Mouse (Mus musculus) mouse trophoblast stem cell (cell line): ENCODE results near the gene Arhgap10.

Experiments
- in situ Hi-C, 2 experiments: fragments of 300-500 bp; cut with MseI, MboI; formaldehyde crosslinking; loops; 2 replicates in 1 of 2; 3 replicates in 1 of 2; pipeline ENCODE4 v1.15.1; 2025

Arhgap10 gene

GRCm38 (mm10) chr8:77231834-77232233, 285.9 kb downstream of the Arhgap10 start:
- in situ Hi-C loops, result no loop called here

GRCm38 (mm10) chr8:77231211-77231610, 286.5 kb downstream of the Arhgap10 start:
- in situ Hi-C loops, result no loop called here

GRCm38 (mm10) chr8:77228688-77229087, 289.1 kb downstream of the Arhgap10 start:
- in situ Hi-C loops, result no loop called here

GRCm38 (mm10) chr8:77227742-77228141, 290.0 kb downstream of the Arhgap10 start:
- in situ Hi-C loops, result no loop called here

GRCm38 (mm10) chr8:77223123-77223522, 294.6 kb downstream of the Arhgap10 start:
- in situ Hi-C loops, result no loop called here

- in situ Hi-C loops, result no loop called here
These were observed 302.6 kb downstream of the Arhgap10 start for GRCm38 (mm10) chr8:77215191-77215590.

GRCm38 (mm10) chr8:77214665-77215064, 303.1 kb downstream of the Arhgap10 start:
- in situ Hi-C loops, result no loop called here

- in situ Hi-C loops, result no loop called here
These were observed 303.8 kb downstream of the Arhgap10 start for GRCm38 (mm10) chr8:77213893-77214464.

- in situ Hi-C loops, result no loop called here
These were observed 308.5 kb downstream of the Arhgap10 start for GRCm38 (mm10) chr8:77209297-77209696.
